Mouse (Mus musculus): ENCODE data around the gene Crhbp. TPM values are rescaled to one million over a fixed set of nuclear protein-coding genes. Genes with fewer than 3 reads are reported as not detected.

Gene Crhbp
- polyA plus RNA-seq, 1 experiment from 2014 or later, result 0.31 TPM

DNA sequence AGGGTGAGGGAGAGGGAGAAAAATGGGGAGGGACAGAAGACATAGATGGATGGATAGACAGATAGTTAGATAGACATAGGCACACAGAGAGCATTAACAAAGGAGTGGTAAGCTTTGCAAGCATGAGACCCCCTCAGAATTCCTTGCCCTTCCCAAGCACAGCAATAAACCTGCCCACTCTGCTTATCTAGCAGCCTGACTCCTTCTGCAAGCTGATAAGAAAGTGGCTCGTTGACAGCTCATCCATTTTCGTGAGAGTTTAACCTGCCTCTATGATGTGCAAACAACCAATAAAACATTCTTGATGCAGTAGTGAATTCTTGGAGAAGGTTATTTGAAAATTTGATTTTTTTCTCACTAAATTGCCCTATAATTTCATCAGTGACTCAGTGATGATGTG, 32.5 kb downstream of the Crhbp start:
- H3K4me1 ChIP-seq, result no peaks in the 10 kb centered on the region
- H3K4me3 ChIP-seq, result no peak overlapping the region
- no peak for ATAC-seq (ENCODE audit: low FRiP score, low read depth)
- no peaks in the 10 kb centered on the region for H3K9me3 ChIP-seq
- WGBS, result 28% methylated on average over 2 of the region's 2 CpGs
- H3K9ac ChIP-seq, result no peak overlapping the region
- no peaks in the 10 kb centered on the region for H3K27me3 ChIP-seq
- H3K4me2 ChIP-seq (replicated peaks), result no peak overlapping the region
- no peak overlapping the region for H3K27ac ChIP-seq
- no peaks in the 10 kb centered on the region for H3K36me3 ChIP-seq

GRCm38 (mm10) chr13:95393242-95393641, 51.5 kb downstream of the Crhbp start:
- no peaks in the 10 kb centered on the region for H3K27me3 ChIP-seq
- H3K4me1 ChIP-seq, result no peaks in the 10 kb centered on the region
- WGBS, result 87% methylated on average over 7 of the region's 7 CpGs
- no peaks in the 10 kb centered on the region for H3K36me3 ChIP-seq
- H3K9me3 ChIP-seq, result peaks cover 8% of the 10 kb centered on the region
- no peak overlapping the region for H3K4me2 ChIP-seq (replicated peaks)
- H3K27ac ChIP-seq, result no peak overlapping the region
- ATAC-seq (ENCODE audit: low FRiP score, low read depth), result no peak
- H3K9ac ChIP-seq, result no peak overlapping the region
- H3K4me3 ChIP-seq, result no peak overlapping the region

GRCm38 (mm10) chr13:95389866-95390865, 54.6 kb downstream of the Crhbp start:
- Histone ChIP-seq H3K27me3 (no peaks in the 10 kb centered on the region), H3K27ac (no peak overlapping the region), H3K4me3 (no peak overlapping the region), H3K4me2 (replicated peaks) (peak overlapping the region; percentile 29), H3K36me3 (no peaks in the 10 kb centered on the region), H3K4me1 (no peaks in the 10 kb centered on the region), H3K9me3 (no peaks in the 10 kb centered on the region), H3K9ac (no peak overlapping the region)
- ATAC-seq (ENCODE audit: low FRiP score, low read depth), result peak; percentile 37; the same call in 1 of the 2 replicates
- 30% methylated on average over 24 of the region's 24 CpGs for WGBS

GRCm38 (mm10) chr13:95388226-95388625, 56.5 kb downstream of the Crhbp start:
- Histone ChIP-seq H3K36me3 (no peaks in the 10 kb centered on the region), H3K4me2 (replicated peaks) (no peak overlapping the region), H3K27ac (no peak overlapping the region), H3K4me3 (no peak overlapping the region), H3K9ac (no peak overlapping the region), H3K9me3 (no peaks in the 10 kb centered on the region), H3K4me1 (no peaks in the 10 kb centered on the region), H3K27me3 (no peaks in the 10 kb centered on the region)
- no peak for ATAC-seq (ENCODE audit: low FRiP score, low read depth)
- 83% methylated on average over 5 of the region's 5 CpGs for WGBS

DNA sequence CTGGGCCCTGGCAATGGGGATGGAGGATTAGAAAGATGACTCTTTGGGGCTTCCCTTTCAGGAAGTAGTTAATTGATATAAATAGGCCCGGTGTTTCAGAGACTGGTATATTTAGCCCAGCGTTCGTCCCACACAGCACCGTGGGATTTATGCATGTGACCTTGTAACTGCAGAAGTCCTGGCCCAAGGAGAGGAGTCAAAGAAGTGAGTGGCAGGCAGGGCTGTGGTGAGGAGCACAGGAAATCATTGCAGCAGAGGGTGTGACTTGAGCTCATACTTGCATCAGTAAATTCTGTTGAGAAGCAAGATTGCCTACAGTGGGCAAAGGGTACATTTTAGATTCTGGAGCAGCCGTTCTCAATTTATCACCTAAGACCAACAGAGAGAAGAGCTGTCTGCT, 62.3 kb downstream of the Crhbp start:
- H3K4me1 ChIP-seq, result no peaks in the 10 kb centered on the region
- no peak overlapping the region for H3K4me2 ChIP-seq (replicated peaks)
- H3K9ac ChIP-seq, result no peak overlapping the region
- H3K4me3 ChIP-seq, result no peak overlapping the region
- no peaks in the 10 kb centered on the region for H3K9me3 ChIP-seq
- no peaks in the 10 kb centered on the region for H3K36me3 ChIP-seq
- H3K27me3 ChIP-seq, result no peaks in the 10 kb centered on the region
- no peak for ATAC-seq (ENCODE audit: low FRiP score, low read depth)
- no peak overlapping the region for H3K27ac ChIP-seq
- WGBS, result 77% methylated on average over 5 of the region's 5 CpGs

Other genes with a start within 250 kb of the Crhbp start
- 2.7 and 3.5 TPM in 2 replicates for gene Pde8b, start 194.6 kb downstream of the Crhbp start, polyA plus RNA-seq (2015; fragmentation: Nextera tagmentation; extraction: Ambion mirVana)
- gene Zbed3, start 121.3 kb downstream of the Crhbp start, polyA plus RNA-seq (2015; fragmentation: Nextera tagmentation; extraction: Ambion mirVana), result 89.6 and 95.0 TPM in 2 replicates
- 31.7 and 32.4 TPM in 2 replicates for gene Aggf1, start 69.6 kb downstream of the Crhbp start, polyA plus RNA-seq (2015; fragmentation: Nextera tagmentation; extraction: Ambion mirVana)
- gene S100z, start 33.8 kb upstream of the Crhbp start, polyA plus RNA-seq (2015; fragmentation: Nextera tagmentation; extraction: Ambion mirVana), result not detected in 2 replicates
- 0.74 and 0.85 TPM in 2 replicates for gene F2rl1, start 80.3 kb upstream of the Crhbp start, polyA plus RNA-seq (2015; fragmentation: Nextera tagmentation; extraction: Ambion mirVana)
- 101 and 102 TPM in 2 replicates for gene F2r, start 173.6 kb upstream of the Crhbp start, polyA plus RNA-seq (2015; fragmentation: Nextera tagmentation; extraction: Ambion mirVana)

All from limb, embryonic 13.5 days (tissue).